Mouse (Mus musculus) right cerebral cortex, adult 18-20 months (tissue): ENCODE measurements around the gene Zfp768.
"Not testable (repeated sequence)": the region's sequence is repeated elsewhere in the genome, so short reads cannot be mapped to it uniquely, and the experiment has no call there.

Experiments
- DNase-seq: peaks from one replicate; pipeline ENCODE4 v3.0.0; 2022; ENCODE audit warnings: mixed read lengths

Zfp768 gene

GRCm38 (mm10) chr7:127345512-127346325 lies at the start of gene Zfp768:
Zfp768 (minus strand) TSS chr7:127345589.
- DNase-seq: peak; percentile 86

GRCm38 (mm10) chr7:127393944-127394333 lies 48.5 kb upstream of the Zfp768 start:
- no peak for DNase-seq

- DNase-seq: peak; percentile 96
Observed at GRCm38 (mm10) chr7:127393157-127393943, 48.0 kb upstream of the Zfp768 start, which contains the start of gene E430018J23Rik. E430018J23Rik (minus strand) TSS chr7:127393629.

- no peak for DNase-seq
Observed at GRCm38 (mm10) chr7:127392251-127392824, 46.9 kb upstream of the Zfp768 start.

- DNase-seq: no peak
Observed at GRCm38 (mm10) chr7:127391538-127391937, 46.1 kb upstream of the Zfp768 start.

- no peak for DNase-seq
Observed at GRCm38 (mm10) chr7:127390306-127390705, 44.9 kb upstream of the Zfp768 start.

GRCm38 (mm10) chr7:127388201-127388600 lies 42.8 kb upstream of the Zfp768 start:
- not testable (repeated sequence) for DNase-seq

- DNase-seq: peak; percentile 93
Observed at GRCm38 (mm10) chr7:127386641-127387392, 41.4 kb upstream of the Zfp768 start, which contains the start of gene 9130019O22Rik. 9130019O22Rik (minus strand) TSS chr7:127387166.

- not testable (repeated sequence) for DNase-seq
Observed at GRCm38 (mm10) chr7:127385560-127385959, 40.2 kb upstream of the Zfp768 start.

- DNase-seq: no peak
Observed at GRCm38 (mm10) chr7:127378310-127378921, 33.0 kb upstream of the Zfp768 start.

- peak; percentile 95 for DNase-seq
Observed at GRCm38 (mm10) chr7:127375271-127376245, 30.2 kb upstream of the Zfp768 start, which contains the start of gene Zfp747. Zfp747 (minus strand) TSS chr7:127376050.

GRCm38 (mm10) chr7:127371870-127372269 lies 26.5 kb upstream of the Zfp768 start:
- DNase-seq: not testable (repeated sequence)

GRCm38 (mm10) chr7:127371213-127371612 lies 25.8 kb upstream of the Zfp768 start:
- no peak for DNase-seq

- no peak for DNase-seq
Observed at GRCm38 (mm10) chr7:127366249-127366648, 20.9 kb upstream of the Zfp768 start.

GRCm38 (mm10) chr7:127364166-127364565 lies 18.8 kb upstream of the Zfp768 start:
- no peak for DNase-seq

GRCm38 (mm10) chr7:127363475-127363921 lies 18.1 kb upstream of the Zfp768 start:
- peak; percentile 41 for DNase-seq

GRCm38 (mm10) chr7:127362418-127362817 lies 17.0 kb upstream of the Zfp768 start:
- DNase-seq: not testable (repeated sequence)

- DNase-seq: no peak
Observed at GRCm38 (mm10) chr7:127361449-127361848, 16.1 kb upstream of the Zfp768 start.

- DNase-seq: no peak
Observed at GRCm38 (mm10) chr7:127360265-127360664, 14.9 kb upstream of the Zfp768 start.

- DNase-seq: no peak
Observed at GRCm38 (mm10) chr7:127358472-127358871, 13.1 kb upstream of the Zfp768 start.

- no peak for DNase-seq
Observed at GRCm38 (mm10) chr7:127357871-127358270, 12.5 kb upstream of the Zfp768 start.
